Mouse (Mus musculus) layer of hippocampus, adult 9-10 months (tissue): ENCODE measurements around the gene Sipa1l3.

Experiments
- DNase-seq: peaks from one replicate; pipeline ENCODE4 v3.0.0; 2022; ENCODE audit warnings: low spot score

Sipa1l3 gene

GRCm38 (mm10) chr7:29444070-29444469, 74.4 kb downstream of the Sipa1l3 start:
- DNase-seq: no peak

- DNase-seq: no peak
Observed at GRCm38 (mm10) chr7:29441793-29442192, 76.6 kb downstream of the Sipa1l3 start.

GRCm38 (mm10) chr7:29441151-29441550, 77.3 kb downstream of the Sipa1l3 start:
- DNase-seq: no peak

GRCm38 (mm10) chr7:29438655-29439282, 79.7 kb downstream of the Sipa1l3 start:
- DNase-seq: no peak

- DNase-seq: no peak
Observed at GRCm38 (mm10) chr7:29438204-29438603, 80.2 kb downstream of the Sipa1l3 start.

- DNase-seq: no peak
Observed at GRCm38 (mm10) chr7:29437072-29437471, 81.4 kb downstream of the Sipa1l3 start.

GRCm38 (mm10) chr7:29434313-29435035, 84.0 kb downstream of the Sipa1l3 start:
- DNase-seq: no peak

GRCm38 (mm10) chr7:29433725-29434124, 84.7 kb downstream of the Sipa1l3 start:
- no peak for DNase-seq

GRCm38 (mm10) chr7:29432947-29433553, 85.4 kb downstream of the Sipa1l3 start:
- no peak for DNase-seq

GRCm38 (mm10) chr7:29432180-29432946, 86.1 kb downstream of the Sipa1l3 start:
- no peak for DNase-seq

GRCm38 (mm10) chr7:29430739-29431211, 87.7 kb downstream of the Sipa1l3 start:
- no peak for DNase-seq

GRCm38 (mm10) chr7:29426056-29426455, 92.4 kb downstream of the Sipa1l3 start:
- no peak for DNase-seq

GRCm38 (mm10) chr7:29425413-29425827, 93.0 kb downstream of the Sipa1l3 start:
- DNase-seq: no peak

GRCm38 (mm10) chr7:29424690-29425089, 93.8 kb downstream of the Sipa1l3 start:
- DNase-seq: no peak

- no peak for DNase-seq
Observed at GRCm38 (mm10) chr7:29421909-29422244, 96.6 kb downstream of the Sipa1l3 start.

- no peak for DNase-seq
Observed at GRCm38 (mm10) chr7:29421240-29421908, 97.1 kb downstream of the Sipa1l3 start.

- no peak for DNase-seq
Observed at GRCm38 (mm10) chr7:29419836-29420235, 98.6 kb downstream of the Sipa1l3 start.

GRCm38 (mm10) chr7:29418231-29418630, 100.2 kb downstream of the Sipa1l3 start:
- DNase-seq: no peak

GRCm38 (mm10) chr7:29417332-29418069, 100.9 kb downstream of the Sipa1l3 start:
- no peak for DNase-seq

GRCm38 (mm10) chr7:29416906-29417305, 101.5 kb downstream of the Sipa1l3 start:
- no peak for DNase-seq
